Mouse (Mus musculus) thymus, postnatal 4 days (tissue): ENCODE results near the gene Gfi1.

ENCODE experiments used
- DNase-seq: peaks from one replicate; pipeline ENCODE4 v3.0.0; 2021

The Gfi1 gene

DNA sequence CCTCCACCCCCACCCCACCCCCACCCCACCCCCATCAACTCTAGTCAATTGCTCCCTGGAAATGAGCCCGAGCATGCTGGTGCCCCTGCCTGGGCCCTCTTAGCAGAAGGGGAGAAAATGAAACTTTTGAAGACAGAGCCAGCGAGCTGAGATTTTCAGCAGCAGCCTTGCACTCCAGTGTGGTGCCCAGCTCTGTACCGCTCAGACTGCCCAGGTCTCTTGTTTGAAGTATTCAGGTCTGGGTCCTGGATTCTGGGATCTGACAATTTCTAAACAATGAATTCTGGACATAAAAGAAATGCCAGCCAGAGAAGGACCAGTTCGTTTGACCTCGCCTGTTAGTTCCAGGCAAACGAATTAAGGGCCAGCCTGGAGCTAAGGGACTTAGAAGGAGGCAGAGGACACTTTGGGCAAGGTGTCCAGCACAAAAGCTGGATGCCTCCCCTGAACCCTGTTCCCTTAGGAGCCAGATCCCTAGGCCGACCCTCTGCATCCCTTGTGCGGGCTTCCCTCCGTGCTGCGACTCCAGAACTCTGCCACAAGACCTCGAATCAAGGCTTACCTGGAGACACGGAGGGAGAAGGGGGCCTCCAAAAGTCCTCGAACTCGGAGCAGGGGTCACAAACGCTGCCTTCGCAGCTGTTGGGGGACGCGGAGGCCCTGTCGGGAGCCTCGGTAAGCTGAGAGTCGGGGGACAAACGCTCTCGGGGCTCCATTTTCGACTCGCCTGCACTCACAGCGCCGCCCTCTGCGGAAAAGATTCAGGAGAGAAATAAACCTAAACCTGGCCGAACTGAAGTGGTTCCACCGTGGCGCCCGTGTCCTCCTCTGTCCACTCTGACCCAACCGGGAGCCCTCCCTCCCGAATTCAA, 2.9 kb downstream of the Gfi1 start:
- peak; percentile 81 for DNase-seq

DNA sequence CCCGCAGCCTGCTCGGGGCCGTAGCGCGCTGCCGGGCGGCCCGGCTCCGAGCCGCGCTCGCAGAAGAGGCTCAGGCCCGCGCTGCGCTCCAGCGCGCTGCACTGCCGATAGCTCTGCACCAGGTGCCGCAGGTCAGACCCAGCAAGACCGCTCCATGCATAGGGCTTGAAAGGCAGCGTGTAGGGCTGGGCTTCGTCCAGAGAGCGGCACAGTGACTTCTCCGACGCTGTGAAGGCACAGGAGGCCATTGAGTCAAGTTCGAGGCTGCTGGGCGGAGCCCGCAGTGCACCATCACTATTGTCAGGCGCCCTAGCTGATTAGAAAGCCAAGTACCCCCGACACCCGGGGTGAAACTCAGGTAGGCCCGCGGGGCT, 4.2 kb downstream of the Gfi1 start:
- DNase-seq, result peak; percentile 33

DNA sequence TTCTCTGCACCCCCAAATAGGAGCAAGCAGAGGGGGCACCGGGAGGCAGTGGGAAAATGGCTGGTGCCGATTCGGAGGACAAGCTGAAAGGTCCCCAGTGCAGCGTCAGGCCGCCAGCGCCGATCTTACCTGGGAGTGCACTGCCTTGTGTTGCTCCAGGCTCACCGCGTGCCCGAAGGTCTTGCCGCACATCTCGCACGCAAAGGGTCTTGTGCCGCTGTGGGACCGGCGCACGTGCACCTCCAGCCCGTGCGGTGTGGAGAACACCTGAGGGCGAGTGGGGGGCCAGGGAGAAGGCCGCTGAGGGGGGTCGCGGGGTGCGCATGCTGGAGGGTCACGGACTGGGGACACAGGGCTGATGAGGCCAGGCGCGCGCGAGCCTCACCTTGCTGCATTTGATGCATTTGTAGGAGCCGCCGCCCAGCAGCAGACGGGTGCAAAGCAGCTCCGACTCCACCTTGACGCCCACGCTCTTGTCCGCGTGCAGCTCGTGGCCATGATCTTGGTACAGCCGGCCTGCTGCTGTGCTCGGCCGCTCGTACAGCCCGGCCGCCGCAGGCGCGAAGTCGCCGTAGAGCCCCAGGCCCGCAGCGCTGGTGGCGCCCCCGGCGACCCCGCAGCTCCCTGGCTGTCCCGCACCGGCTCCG, 4.7 kb downstream of the Gfi1 start:
- peak; percentile 48 for DNase-seq

DNA sequence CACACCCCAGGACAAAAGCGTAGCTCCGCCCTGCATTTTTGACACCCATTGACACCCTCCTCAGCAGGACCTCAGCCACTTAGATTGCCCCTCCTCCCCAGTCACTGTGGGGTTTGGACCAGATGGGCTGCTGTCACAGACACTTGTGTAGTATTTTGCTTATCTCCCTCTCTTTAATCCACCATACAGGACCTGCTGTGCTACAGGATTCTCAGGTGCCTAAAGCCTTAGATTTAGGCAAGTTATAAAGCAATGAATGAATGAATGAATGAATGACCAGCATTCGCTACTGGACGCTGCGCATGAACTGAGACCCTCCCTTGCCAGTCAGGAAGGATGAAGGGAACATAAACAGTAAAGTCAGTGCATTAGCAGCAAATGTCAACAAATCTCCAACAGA, 5.3 kb downstream of the Gfi1 start:
- peak; percentile 45 for DNase-seq

DNA sequence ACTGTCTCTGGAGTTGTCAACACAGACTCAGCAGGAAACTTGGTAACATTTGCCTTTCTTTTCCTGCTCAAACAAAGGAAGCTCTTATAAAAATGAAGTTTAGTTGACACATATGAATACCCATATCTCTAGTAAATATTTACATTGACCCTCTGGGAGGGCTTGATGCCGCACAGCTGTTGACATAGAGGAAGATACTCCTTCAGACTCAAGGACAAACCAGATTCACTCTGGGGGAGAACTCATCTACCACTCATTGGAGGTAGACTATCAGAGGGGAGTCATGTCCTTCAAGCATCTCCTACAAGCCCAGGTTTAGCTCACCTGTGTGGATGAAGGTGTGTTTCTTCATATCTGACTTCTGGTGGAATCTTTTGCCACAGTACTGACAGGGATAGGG, 6.0 kb downstream of the Gfi1 start:
- DNase-seq, result no peak

DNA sequence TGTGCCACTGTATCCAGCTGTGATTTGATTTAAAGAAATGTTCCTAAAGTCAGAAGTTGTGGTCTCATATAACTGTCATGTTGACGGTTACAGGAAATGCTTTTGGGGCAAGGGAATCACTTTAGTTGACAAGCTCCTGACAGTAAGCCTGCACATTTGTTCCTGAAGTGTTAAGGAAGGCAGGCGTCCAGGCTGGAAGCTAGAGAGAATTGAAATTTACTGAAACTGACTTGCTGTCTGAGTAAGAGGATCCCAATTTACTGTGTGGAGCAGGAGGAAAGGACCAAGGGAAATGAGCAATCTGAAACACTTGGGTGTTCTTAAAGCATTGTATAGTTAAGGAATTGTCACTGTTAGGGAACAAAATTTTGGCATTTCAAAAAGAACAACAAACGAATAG, 6.6 kb downstream of the Gfi1 start:
- DNase-seq, result no peak

DNA sequence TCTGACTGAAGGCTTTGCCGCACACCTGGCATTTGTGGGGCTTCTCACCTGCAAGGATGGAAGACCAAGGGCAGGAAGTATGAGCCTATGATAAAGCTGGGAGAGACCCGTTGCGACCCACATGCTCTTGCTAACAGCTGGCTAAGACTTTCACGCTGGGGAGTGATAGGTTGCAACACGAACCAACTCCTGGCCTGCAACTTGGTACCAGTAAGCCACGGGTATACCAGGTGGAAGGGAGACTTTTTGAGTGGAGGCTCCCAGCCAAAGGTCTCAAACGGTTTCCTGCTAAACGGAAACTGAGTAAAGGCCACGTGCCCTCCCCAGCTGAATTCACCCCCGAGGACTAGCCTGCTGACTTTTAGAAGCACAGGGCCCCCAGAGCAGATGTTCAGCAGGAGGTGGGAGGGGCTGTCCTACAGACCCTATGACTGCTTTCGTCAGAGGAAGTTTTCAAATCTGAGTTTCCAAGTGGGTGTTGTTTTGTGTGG, 7.9 kb downstream of the Gfi1 start:
- peak; percentile 79 for DNase-seq

DNA sequence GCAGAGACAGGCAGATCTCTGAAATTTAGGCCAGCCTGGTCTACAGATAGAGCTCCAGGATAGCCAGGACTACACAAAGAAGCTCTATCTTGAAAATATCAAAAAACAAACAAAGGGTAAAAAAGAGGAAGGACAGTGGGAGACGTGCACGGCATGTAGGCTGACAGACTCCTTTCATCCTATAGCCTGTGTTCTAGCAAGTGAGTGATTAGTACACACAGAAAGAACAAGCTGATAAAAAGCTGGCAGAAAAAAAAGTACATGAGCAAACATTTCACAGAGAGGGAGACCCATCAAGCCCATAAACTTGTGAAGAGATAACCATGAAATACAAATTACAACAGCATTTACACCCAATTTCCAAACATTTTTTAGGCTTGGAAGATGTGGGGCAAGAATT, 14.1 kb downstream of the Gfi1 start:
- no peak for DNase-seq

DNA sequence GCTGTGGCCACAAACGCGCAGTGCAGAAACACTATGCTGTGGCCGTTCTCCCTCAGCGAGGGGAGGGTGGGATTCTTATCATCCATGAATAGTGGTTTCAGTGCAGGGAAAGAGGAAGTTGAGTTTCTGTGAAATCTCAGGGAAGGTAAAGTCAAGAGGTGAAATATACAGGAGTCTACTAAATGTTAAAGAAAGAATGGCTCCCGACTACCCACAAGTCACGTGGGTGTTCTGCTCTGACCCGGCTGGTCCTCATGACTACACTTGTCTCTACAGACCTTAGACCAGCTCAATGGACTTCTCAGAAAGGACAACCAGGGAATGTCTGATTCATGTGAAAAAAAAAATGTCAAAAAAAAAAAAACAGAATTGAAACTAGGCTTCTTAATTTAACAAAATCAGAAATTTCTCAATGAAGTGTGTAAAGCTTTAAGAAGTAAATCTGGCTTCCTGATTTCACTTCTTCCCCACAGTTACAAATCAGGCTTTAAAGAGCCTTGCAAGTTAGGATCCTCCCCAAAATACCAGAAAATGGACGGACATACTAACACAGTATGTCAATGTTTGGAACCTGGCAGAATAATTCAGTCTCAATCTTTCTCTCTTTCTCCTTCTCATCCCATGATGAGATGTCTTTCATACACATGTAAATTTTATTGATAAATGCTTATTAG, 17.6 kb downstream of the Gfi1 start:
- DNase-seq, result no peak

DNA sequence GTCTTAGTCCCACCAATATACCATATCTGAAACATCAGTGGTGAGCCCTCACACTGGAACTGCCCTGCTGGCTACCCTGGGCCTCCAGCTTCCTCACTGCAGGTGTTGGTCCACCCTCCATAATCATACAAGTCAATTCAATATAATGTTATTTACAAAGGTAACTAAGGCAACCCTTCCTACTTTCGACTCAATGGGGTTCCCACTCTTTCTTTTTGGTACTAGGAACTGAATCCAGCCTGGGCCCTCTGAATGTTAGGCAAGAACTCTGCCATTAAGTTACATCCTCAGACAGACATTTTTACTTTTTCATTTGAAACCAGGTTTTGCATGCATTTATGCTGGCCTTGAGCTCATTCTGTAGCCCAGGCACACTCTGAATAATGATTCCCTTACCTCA, 19.6 kb downstream of the Gfi1 start:
- DNase-seq, result no peak

DNA sequence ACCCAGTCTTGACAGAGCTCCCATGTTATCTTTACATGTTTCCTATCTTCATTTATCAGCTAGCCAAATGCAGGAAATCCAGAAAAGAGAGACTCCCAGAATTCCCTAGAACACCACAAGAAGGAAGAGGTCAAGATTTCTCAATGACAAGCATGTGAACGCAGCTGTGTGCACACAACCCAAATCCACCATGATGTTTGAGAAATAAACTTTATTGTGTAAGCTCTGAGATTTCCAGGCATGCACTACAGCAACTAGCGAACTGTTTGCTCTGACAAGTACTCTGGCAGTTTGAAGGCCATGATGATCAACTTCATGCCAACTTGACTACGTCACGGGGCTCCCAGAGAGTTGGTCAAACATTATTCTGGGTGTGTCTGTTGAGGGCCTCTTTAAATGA, 20.1 kb downstream of the Gfi1 start:
- DNase-seq, result no peak

DNA sequence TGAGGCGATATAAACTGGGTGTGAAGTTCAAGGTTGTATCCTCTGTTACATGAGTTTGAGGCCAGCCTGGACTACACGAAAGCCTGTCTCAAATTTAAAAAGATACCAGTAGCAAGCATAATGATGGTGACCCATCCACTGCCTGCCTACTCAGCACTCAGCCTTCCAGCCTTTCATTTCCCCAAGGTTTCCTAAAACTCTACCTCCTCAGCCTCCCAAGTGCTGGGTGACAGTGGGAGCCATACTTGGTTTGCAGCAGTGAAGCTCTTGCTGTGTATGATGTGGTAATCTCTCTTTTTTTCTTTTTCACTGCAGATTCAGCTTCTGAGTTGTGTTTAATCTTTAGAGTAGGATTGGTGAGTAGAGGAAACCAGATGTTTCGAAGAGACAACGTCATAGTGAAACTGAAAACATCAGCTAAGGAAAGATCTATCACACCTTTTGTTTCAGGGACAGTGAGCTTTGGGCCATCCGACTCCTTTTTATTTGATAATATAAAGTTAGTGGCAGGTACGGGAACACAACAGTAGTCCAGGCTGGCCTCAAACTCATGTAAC, 22.6 kb downstream of the Gfi1 start:
- DNase-seq, result peak; percentile 52

DNA sequence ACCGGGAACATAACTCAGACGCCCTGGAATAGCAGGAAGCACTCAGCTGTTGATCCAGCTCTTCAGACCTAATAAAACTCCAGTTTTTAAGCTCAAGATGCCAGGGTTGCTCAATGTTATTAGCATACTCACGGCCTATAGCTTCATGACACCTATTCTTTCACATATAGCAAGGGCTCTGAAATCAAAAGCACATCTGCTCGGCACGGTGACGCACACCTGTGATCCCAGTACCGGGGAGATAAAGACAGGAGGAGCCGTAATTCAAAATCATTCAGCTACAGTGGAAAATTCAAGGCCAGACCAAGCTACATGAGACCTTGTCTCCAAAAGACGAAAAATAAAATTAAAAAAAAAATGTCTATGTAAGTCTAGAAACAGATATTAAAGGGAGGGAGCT, 24.2 kb downstream of the Gfi1 start:
- no peak for DNase-seq

DNA sequence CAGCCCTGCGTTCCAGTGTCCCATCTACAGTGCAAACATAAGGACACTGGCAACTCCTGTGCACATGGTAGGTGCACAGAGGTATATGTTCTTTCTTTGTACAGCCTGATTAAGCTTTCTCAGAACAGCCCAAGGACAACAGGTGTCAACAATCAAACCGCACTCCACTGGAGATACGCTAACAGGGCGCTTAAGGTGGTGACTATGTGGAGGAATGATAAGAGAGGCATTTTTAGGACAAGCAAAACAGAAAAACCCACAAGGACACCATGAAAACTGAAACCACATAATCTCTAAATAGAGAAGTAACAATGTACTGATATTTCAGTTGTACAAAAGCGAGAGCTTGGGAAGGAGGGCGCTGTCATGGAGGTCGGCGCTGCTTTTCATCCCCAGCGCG, 25.0 kb downstream of the Gfi1 start:
- DNase-seq, result peak; percentile 49

DNA sequence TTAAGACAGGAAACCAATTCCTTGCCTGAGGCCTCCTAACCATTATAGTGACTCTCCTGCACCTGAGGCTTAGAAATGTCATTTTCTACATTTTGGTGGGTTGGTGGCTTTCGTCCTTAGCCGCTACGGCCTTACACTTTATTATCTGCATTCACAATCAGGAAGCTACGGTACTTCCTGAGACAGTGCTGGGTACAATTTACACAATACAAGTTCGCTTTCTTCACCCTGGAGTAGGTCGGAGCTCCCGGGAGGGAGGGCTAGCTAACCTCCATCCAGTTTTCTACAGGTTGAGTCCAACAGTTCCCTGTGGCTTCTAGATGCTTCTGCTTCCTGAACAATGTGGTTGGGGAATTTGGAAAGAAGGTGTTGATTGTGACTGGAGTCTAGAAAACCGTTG, 26.9 kb downstream of the Gfi1 start:
- DNase-seq, result no peak

DNA sequence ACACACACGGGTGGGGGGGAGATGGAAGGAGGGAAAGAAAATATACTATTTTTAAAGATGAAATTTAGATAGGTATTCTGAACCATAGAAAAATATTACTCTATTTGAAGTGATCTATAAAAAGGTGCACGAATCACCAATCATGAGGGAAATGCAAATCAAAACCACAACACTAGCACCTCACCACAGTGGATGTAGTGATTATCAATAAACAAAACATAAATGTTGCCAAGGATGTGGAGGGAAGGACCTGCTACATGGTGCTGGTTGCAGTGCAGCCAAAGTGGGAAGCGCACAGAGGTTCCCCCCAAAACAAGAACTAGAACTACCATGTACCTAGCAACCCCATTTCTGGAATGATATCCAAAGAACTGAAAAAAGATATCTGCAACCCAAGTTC, 30.8 kb downstream of the Gfi1 start:
- no peak for DNase-seq

DNA sequence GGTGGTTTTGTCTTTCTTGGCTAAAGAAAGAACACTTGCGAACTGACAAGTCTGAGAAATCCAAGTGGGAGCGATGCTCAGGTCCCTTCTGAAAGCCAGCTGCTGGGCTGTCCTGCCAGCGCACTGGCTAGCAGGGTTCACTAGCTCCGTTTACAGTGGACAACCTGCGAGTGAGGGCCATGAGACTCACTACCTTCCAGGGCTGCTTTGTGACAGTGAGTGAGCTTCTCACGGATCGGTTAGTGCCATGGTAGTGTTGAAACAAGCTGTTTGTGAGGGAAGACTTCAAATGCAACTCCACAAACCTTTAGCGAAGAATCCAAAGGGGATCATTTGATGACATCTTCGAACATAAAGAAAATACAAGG, 37.4 kb downstream of the Gfi1 start:
- DNase-seq, result peak; percentile 47

DNA sequence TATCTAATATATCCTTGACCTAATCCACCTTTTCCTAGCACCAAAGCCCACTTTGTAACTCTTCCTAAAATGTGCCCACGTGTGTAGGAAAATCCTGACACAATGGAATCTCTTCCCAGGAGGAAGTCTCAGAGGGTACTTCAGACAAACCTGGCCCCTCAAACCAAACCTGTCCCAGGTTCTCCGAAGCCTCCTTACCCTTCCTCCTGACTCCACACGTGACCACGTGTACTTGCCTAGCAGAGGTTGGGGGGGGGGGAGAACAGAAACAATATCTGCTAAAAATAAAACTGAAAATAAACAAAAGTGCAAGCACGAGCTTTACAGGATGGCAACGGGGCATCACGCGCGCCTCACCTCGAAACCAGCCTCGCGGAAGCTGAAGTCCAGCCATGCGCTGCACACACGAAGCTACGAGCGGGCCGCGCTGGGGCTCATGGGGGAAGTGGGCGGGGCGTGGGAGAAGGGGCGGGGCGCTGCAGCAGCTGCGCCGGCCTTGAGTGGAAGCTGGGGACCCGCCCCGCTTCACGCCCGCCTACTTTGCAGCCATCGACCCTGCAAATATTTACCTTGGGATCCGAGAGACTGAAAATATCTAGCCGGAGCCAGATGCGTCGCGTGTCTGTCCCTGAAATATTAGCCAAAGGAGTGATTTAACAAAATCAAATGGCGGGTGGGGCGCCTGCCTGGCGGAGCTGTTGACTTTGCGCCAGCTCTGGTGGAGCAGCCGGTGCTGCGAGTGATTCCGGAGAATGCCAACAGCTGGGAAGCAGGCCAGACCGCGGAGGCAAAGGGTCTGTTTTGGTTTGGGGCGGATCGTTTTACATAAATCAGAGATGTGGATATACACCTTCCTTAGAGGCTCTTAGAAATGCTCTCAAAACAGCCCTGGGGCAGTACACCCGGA, 38.0 kb downstream of the Gfi1 start:
- peak; percentile 91 for DNase-seq

DNA sequence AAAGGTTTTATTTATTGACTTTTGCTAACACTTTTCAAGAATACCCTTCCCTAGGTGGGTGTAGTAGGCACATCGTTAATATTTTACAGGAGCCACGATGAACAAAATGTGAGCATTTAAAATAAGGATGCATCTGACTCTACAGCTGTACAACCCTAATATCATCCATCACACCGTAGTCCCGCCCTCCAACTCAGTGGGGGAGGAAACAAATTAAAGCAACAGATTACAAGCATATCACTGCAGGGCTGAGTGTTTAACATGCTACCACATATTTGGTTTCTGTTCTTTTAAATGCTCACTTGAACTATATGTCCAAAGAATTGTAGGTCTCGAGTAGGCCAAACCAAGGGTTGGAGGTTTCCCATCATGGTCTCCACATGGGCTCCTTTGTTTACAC, 38.7 kb downstream of the Gfi1 start:
- peak; percentile 22 for DNase-seq

DNA sequence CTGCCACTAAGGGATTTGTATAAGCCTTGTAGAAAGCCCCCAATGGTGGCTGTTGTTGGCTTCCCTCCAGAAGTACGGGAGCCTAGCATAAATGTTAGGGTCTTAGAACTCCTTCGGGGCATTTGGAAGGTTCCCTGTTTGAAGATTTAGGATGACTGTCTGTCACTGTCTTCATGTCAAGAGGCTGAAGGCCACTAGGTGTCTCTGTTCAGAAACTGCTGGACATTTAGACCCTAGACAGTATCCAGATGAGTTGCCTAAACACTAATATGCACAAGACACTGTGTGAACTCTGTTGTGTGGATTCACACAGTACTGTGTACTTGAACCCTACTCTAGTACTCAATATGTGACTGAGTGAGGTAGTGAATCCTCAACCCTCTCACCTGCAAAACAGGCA, 41.5 kb downstream of the Gfi1 start:
- DNase-seq, result peak; percentile 23

DNA sequence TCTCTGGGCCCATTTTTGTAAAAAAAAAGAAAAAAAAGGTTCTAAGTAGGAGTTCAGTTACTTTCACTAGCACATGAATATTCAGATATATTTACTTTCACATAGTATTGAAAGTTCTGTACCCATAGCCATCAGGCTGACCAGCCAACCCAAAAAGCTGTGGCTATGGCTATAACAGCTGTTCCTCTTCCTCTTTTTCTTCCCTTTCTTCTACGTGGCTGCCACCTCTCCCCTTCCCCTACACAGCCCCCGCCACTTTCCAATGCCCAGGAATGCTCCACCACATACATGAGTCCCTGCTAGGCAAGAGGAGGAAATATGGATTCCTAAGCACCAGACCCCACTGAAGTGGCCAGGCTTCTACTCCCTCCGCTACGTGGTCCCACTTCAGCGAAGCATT, 44.5 kb downstream of the Gfi1 start:
- peak; percentile 4 for DNase-seq

DNA sequence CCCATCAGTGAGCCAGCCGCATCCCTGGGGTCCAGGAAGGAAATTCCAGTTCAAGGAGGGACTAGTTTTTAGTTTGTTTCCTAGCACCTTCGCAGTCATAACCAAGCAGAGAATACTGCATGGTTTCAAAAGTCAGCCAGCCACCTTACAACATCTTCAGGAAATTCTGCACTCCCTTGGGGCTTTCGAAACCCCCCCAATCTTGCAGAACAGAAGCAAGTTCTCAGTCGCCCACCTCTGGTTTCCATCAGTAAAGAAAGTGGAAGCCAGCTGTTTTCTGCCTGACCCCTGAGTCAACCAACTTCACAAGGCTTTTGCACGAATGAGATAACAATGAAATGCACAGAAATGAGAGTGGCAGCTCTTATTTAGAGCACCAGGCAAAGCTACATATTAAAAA, 47.4 kb downstream of the Gfi1 start:
- no peak for DNase-seq
